Mouse (Mus musculus) cerebellum, postnatal 25 days (tissue): Measurements from ENCODE around the gene Cep89.

Experiments used
- DNase-seq, 2 experiments: peaks; one replicate each; pipeline ENCODE4 v3.0.0; 2021; ENCODE audit warnings: mixed read lengths in 2 of 2

Cep89 gene

GRCm38 (mm10) chr7:35386525-35386952 is 10.3 kb upstream of the Cep89 start:
- DNase-seq, result peak in 1 of 2 experiments; percentile 15

DNA sequence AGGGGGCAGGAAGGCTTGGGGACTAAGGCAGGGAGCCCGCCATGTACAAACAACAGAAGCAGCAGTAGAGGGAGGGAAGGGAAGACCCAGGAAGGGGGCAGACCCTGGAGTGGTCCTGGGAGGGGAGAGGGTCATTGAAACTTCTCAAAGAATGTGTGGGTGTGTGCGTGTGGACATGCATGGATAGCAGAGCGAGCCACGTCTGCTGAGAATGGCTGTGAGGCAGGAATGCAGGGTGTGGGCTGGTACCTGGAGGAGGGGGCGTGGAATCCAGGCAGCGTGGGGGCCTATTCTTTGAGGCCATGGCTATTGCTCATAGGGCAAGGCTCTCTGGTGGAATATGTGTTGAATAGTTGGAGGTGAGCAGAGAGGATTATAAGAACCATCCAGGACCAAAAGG is 8.1 kb upstream of the Cep89 start:
- no peak for DNase-seq

DNA sequence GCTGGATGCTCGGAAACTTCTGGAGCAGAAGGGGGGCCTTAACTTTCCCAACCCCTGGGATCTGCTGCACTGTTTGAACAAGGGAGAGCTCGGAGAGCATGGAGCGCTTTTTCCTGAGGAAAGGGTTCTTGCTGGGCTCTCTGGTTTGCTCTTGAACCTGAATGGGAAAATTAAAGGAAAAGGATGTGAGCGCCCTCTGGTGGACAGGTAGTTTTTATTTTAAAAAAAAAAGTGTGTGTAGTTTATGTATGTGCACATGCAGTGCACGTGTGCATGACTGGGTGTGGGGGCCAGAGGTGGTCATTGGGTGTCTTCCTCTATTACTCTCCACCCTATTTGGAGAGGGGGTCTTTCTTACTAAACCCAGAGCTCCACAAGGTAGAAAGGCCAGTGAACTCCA is 3.9 kb upstream of the Cep89 start:
- peak; percentile 27 to 61 for DNase-seq

- peak; percentile 27 to 50 for DNase-seq
Measured at GRCm38 (mm10) chr7:35395734-35396456, 940 bp upstream of the Cep89 start.

GRCm38 (mm10) chr7:35401169-35401568 is 4.3 kb downstream of the Cep89 start:
- DNase-seq, result no peak

DNA sequence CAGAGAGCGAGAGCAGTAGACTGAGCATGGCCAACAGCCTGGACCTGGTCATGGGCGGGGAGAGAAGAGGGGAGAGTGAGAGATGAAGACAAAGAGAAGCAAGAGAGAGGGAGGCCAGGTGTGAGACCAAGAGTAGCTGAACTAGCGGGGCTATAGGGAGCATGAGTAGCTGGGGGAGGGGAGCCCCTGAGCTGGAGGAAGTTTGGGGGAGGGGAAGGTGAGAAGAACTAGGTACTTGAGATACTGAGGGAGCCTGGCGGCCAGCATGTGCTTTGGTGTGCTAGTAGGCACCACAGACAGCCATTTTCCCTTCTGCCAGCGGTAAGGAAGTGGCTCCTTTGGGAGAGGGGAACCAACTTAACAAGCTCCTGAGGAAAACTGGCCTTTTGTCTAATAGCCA is 18.4 kb downstream of the Cep89 start:
- DNase-seq, result no peak

DNA sequence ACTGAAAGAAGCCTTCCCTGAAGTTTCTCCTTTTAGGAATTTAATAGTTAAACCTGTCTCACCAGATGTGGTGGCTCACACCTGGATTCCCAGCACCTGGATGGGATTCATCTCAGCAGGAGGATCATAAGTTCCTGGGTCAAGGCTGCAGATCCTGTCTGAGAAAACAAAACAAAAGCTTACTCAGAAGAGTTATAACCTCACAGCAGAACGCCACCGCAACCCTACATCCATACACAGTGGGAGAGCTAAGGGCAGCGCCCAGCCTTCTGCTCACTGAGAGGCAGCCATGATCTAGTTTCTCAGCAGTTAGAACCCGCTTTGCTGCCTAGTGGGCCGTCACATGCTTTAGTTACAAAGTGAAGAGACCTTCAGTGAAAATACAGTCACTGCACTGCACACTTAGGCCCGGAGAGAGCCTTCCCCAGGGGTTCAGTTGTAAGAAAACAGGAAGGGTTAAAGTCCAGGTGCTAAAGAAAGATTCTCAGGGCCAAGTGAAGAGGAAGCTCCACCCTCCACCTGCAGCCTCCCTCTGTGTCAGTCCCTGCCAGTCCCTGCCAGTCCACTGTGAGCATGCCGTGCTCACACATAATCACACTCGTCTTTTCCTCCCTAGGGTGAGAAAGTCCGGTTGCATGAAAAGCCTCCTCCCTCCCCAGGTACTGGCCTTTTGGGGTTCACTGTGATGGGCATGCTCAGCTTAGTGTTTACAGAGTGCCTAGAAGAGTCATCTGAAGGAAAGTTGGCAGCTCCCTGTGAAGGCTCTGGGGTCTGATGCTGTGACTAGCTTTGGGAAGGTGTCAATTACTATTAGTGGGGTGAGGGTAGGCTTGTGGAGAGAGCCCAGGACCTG is 19.2 kb downstream of the Cep89 start:
- no peak for DNase-seq

GRCm38 (mm10) chr7:35416654-35416948 is 19.8 kb downstream of the Cep89 start:
- DNase-seq, result no peak

- no peak for DNase-seq
Measured at GRCm38 (mm10) chr7:35423071-35423470, 26.2 kb downstream of the Cep89 start.

DNA sequence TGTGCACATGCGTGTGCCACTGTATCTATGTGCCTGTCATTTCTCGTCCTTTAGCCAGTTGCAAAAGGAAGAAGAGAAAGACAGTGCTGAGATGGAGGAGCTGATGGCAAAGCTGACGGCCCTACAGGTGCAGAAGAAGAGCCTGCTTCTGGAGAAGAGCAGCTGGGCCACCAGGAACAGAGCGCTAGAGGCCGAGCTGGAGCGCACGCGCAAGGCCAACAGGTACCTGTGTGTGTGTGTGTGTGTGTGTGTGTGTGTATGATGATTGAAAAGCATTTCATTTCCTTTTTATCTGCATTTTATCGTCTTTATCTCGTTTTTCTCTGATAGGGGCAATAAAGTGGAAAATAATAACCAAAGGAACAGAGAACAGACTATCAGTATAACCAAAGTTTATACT is 31.3 kb downstream of the Cep89 start:
- DNase-seq, result no peak

DNA sequence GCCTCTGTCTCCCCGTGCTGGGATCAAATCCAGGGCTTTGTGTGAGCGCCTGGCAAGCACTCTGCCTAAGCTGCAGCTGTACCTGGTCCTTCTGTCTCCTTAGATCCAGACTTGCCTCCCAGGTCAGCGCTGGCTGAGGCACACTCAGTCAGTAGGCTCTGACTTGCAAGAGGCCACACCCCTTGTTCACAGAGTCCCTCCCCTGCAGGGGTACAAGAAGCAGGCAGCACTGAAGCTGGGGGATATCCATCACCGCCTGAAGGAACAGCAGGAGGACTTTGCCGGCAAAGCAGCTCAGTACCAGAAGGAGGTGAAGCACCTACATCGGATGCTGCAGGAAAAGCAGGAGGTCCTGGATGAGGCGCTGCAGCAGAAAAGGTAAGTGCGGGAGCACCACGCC is 38.4 kb downstream of the Cep89 start:
- no peak for DNase-seq

DNA sequence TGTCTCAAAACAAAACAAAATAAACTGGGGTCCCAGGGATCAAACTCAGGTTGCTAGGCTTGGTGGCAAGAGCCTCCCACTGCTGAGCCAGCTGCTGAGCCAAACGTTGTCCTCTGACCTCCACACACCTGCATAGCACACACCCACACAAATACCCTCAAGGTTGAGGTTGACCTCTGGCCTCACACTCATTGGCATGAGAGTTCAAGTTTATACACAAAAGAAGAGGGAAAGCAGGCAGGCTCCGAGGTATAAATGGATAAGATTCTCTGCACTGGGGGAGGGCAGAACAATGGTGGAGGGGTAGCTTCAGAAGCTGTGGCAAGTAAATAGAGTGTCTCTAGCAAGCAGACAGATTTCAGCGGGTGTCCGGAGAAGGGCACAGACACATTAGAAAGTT is 50.7 kb downstream of the Cep89 start:
- no peak for DNase-seq

GRCm38 (mm10) chr7:35447996-35448846 is 51.4 kb downstream of the Cep89 start, which contains the start of gene Slc7a9:
Gene Slc7a9 (plus strand): TSS chr7:35448796.
- DNase-seq, result no peak

- DNase-seq, result no peak
Measured at GRCm38 (mm10) chr7:35448867-35449266, 52.0 kb downstream of the Cep89 start.

DNA sequence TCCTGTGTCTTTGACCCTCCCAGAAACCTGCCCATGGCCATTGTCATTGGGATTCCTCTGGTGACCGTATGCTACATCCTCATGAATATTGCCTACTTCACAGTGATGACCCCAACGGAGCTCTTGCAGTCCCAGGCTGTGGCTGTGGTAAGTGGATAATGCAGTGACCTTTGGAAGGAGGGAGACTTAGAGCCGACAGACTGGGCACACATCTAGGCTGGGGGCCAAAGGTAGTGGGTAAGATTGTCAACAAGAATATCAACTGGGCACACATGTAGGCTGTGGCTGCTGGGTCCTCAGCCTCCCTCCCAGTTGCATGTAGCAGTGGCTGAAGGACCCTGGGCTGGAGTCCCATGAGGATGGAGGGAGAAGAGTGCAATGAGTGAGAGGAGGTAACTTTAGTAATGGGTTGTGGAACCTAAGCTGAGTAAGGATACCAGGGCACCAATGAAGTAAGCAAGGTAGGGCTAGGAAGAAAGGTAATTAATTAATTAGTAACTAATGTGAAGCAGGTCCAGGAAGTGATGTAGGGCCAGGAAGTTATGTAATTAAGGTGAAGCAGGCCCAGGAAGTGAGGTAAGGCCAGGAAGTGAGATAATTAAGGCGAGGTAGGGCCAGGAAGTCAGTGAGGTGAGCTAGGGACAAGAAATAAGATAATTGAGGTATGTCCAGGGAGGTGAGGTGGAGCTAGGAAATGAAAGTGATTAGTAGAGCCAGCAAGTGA is 59.4 kb downstream of the Cep89 start:
- DNase-seq, result no peak

DNA sequence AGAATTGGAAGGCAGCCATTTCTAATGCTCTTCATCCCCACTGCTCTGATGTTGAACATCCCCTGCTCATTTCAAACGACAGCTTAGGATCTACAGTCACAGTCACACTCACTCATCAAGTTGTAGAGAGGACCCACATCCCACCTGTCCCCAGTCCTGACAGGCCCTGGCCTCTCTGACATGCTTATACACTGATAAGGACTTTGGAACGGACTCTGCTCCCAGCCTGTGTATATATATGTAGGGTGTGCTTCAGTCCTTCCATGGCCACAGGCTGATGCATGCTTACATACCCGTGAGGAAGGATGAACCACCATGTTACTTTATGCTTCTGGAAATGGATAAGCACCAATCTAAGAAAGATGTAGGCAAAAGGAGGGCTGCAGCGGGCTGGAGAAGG is 64.1 kb downstream of the Cep89 start:
- no peak for DNase-seq

- DNase-seq, result no peak
Measured at GRCm38 (mm10) chr7:35465027-35465426, 68.2 kb downstream of the Cep89 start.

DNA sequence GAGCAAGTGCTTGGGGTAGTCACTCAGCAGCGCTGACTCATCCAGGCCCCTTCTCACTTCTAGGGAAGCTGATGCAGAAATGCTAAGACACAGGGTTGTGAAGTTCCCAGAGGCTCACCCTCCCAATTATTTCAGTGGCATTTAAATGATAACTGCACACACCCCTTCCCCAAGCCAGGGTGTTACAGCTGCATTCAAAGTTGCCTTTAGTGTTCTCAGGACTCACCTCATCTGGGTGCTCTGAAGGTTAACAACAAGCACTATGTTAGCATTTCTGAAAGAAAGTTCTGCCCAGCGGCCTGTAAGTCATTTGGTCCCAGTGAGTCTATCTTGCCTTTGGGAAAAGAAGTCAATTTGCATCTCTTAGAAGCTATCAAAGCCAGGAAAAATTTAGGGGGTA is 71.0 kb downstream of the Cep89 start:
- DNase-seq, result no peak

DNA sequence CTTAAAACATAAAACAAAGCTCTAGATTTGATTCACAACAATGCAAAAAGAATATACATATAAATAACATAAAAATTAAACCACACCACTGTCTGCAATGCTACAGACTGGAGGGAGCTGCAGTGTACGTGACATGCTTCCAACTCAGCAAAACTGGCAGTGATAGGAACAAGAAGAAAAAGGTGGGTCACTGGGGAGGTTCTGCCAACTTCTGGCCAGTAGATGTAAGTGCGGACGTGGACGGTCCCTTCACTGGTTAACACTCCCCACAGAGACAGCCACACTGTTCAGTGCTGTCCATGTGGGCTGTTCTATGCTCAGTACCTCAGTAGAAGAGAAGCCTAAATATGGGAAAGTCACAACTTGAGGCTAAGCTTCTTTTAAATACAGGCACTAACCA is 74.0 kb downstream of the Cep89 start:
- DNase-seq, result no peak

GRCm38 (mm10) chr7:35476457-35476856 is 79.6 kb downstream of the Cep89 start:
- no peak for DNase-seq

DNA sequence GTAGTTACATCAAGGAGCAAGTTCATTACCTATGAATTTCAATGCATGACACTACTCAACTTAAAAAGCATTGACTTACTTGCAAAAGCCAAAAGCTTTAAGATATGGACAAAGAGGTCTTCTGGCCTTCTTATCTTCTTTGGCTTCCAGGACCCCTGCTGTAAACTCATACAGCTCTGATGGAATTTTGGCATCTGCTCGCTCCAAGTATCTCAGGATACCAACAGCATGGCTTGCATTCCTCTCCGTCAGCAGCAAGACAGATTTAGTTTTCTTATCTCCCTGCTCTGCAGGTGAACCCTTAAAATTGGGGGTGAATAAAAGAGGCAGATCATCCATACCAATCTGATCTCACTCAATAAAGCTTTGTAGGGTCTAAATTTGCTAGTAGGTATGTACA is 88.3 kb downstream of the Cep89 start:
- no peak for DNase-seq

GRCm38 (mm10) chr7:35486553-35486952 is 89.7 kb downstream of the Cep89 start:
- DNase-seq, result no peak
